Mouse (Mus musculus) liver, embryonic 14.5 days (tissue): Measurements from ENCODE around the gene Slc22a5. TPM values are rescaled to one million over a fixed set of nuclear protein-coding genes. Genes with fewer than 3 reads are reported as not detected.
"Not testable (repeated sequence)": the region's sequence is repeated elsewhere in the genome, so short reads cannot be mapped to it uniquely, and the experiment has no call there.

Experiments
- ATAC-seq: fragments of 200-750 bp; cut with Nextera tagmentation; 2 replicates; pipeline ENCODE4 v1.8.0; 2017; ENCODE audit warnings: moderate number of reproducible peaks, mild to moderate bottlenecking, moderate library complexity; ENCODE audit not compliant: insufficient read depth
- DNase-seq, 3 experiments: peaks; one replicate each; pipeline ENCODE4 v3.0.0-alpha.2; 2012 to 2013; ENCODE audit warnings: low read depth in 3 of 3, low spot score in 3 of 3
- H3K27ac ChIP-seq: fragments of 300-500 bp; sonication (generic); 2 replicates; pipeline ENCODE4 v1.5.1; 2014; ENCODE audit warnings: moderate library complexity, mild to moderate bottlenecking, control low read depth, inconsistent platforms
- H3K27me3 ChIP-seq: fragments of 300-500 bp; sonication (generic); 2 replicates; pipeline ENCODE4 v1.6.1; 2014; ENCODE audit warnings: mild to moderate bottlenecking, low read length, moderate library complexity; ENCODE audit not compliant: control insufficient read depth, insufficient read depth
- H3K36me3 ChIP-seq: fragments of 300-500 bp; sonication (generic); replicated peaks from 2 replicates; pipeline ENCODE4 v1.6.1; 2014; ENCODE audit warnings: low read depth; ENCODE audit not compliant: control insufficient read depth, insufficient read depth
- H3K4me1 ChIP-seq, 2 experiments: fragments of 200-500 bp in 1 of 2; fragments of 300-500 bp in 1 of 2; sonication (generic) in 1 of 2; replicated peaks; 2 replicates each; pipeline ENCODE4 v1.6.1; 2012 to 2014; ENCODE audit warnings: antibody characterized with exemption in 1 of 2, inconsistent platforms in 1 of 2, low read length in 1 of 2; ENCODE audit not compliant: control insufficient read depth in 2 of 2, insufficient read depth in 2 of 2
- H3K4me2 ChIP-seq: fragments of 300-500 bp; sonication (generic); 2 replicates; pipeline ENCODE4 v1.6.1; 2014; ENCODE audit warnings: low read depth, mild to moderate bottlenecking, control low read depth, moderate library complexity
- H3K4me3 ChIP-seq, 2 experiments: fragments of 200-500 bp in 1 of 2; fragments of 300-500 bp in 1 of 2; sonication (generic) in 1 of 2; 2 replicates each; pipeline ENCODE4 v1.5.1; 2012 to 2014; ENCODE audit warnings: low read depth in 2 of 2, low read length in 2 of 2, mild to moderate bottlenecking in 2 of 2, control low read depth in 1 of 2, inconsistent platforms in 1 of 2, moderate library complexity in 1 of 2; ENCODE audit not compliant: insufficient read depth in 1 of 2
- H3K9ac ChIP-seq: fragments of 300-500 bp; sonication (generic); replicated peaks from 2 replicates; pipeline ENCODE4 v1.6.1; 2014; ENCODE audit warnings: mild to moderate bottlenecking, control low read depth, moderate library complexity
- H3K9me3 ChIP-seq: fragments of 300-500 bp; sonication (generic); 2 replicates; pipeline ENCODE4 v1.6.1; 2016; ENCODE audit warnings: low read length, mixed read lengths; ENCODE audit not compliant: control insufficient read depth
- CTCF ChIP-seq: IDR thresholded peaks from 2 replicates; pipeline ENCODE4 v1.5.1; 2016; ENCODE audit warnings: antibody characterized with exemption, low read depth, control low read depth
- EP300 ChIP-seq: IDR thresholded peaks from 2 replicates; pipeline ENCODE4 v1.6.1; 2016; ENCODE audit warnings: antibody characterized with exemption, low read depth
- WGBS: fragments of 180-500 bp; shearing (Covaris S2); extraction: QIAGEN DNeasy Blood & Tissue Kit; methylation state at CpG from one replicate; pipeline ENCODE4 v1.1.7; 2014; ENCODE audit not compliant: insufficient replicate concordance; 5-methylcytosine and 5-hydroxymethylcytosine counted together
- polyA plus RNA-seq, 2 experiments: library from polyadenylated mRNA; depleted of rRNA in 1 of 2; stranded (reverse) in 1 of 2; unstranded in 1 of 2; fragments of >200 nt; fragmentation: Nextera tagmentation in 1 of 2; extraction: Ambion mirVana in 1 of 2; gene quantifications; 2 replicates each; pipeline versions ENCODE4 v1.2.1 to v1.2.3; 2012 to 2014

The Slc22a5 gene
- polyA plus RNA-seq (2012; rRNA removed) (1.5 and 1.7 TPM in 2 replicates), polyA plus RNA-seq (2014; fragmentation: Nextera tagmentation; extraction: Ambion mirVana) (1.9 and 2.6 TPM in 2 replicates)

- Histone ChIP-seq H3K9me3 (no peaks in the 10 kb centered on the region), H3K36me3 (no peaks in the 10 kb centered on the region), H3K4me3 (peak within 1 kb of the TSS; percentile 53 to 61), H3K4me2 (peak within 1 kb of the TSS; percentile 82), H3K27ac (peak within 1 kb of the TSS; percentile 71), H3K27me3 (no peaks in the 10 kb centered on the region), H3K4me1 (peaks cover 7 to 12% of the 10 kb centered on the region in 2 experiments), H3K9ac (peak within 1 kb of the TSS; percentile 49)
- WGBS: 4% methylated on average over 57 of the region's 63 CpGs
- ATAC-seq: peak; percentile 97
- TF ChIP-seq EP300 (no peak), CTCF (0 out of 2 replicates have a peak, but pooled peaks have one; percentile 13)
- peak; percentile 98 to 99 (median 98) for DNase-seq
These were observed at the start of gene Slc22a5 for GRCm38 (mm10) chr11:53891505-53892451. Slc22a5 (minus strand) TSS chr11:53891660.

GRCm38 (mm10) chr11:53931944-53932318 lies 40.5 kb upstream of the Slc22a5 start:
- 53% methylated on average over 4 of the region's 4 CpGs for WGBS
- H3K4me1 ChIP-seq, H3K9me3 ChIP-seq, H3K4me3 ChIP-seq, H3K4me2 ChIP-seq, H3K36me3 ChIP-seq, DNase-seq, H3K27me3 ChIP-seq, ATAC-seq, H3K27ac ChIP-seq, H3K9ac ChIP-seq: not testable (repeated sequence)

GRCm38 (mm10) chr11:53931091-53931943 lies 39.9 kb upstream of the Slc22a5 start:
- Histone ChIP-seq H3K9ac (no peak overlapping the region), H3K27ac (no peak overlapping the region), H3K4me2 (no peak overlapping the region), H3K27me3 (no peaks in the 10 kb centered on the region), H3K9me3 (no peaks in the 10 kb centered on the region), H3K4me3 (no peak overlapping the region), H3K4me1 (no peaks in the 10 kb centered on the region), H3K36me3 (no peaks in the 10 kb centered on the region)
- TF ChIP-seq EP300 (no peak), CTCF (peak; percentile 80)
- 25% methylated on average over 17 of the region's 17 CpGs for WGBS
- ATAC-seq (no peak), DNase-seq (peak; percentile 10 to 28 (median 19))

GRCm38 (mm10) chr11:53929741-53930140 lies 38.3 kb upstream of the Slc22a5 start:
- H3K9me3 ChIP-seq: no peaks in the 10 kb centered on the region
- DNase-seq: no peak
- 53% methylated on average over 3 of the region's 3 CpGs for WGBS

More at GRCm38 (mm10) chr11:53929741-53930140, 38.3 kb upstream of the Slc22a5 start:
- Histone ChIP-seq H3K4me1 (no peaks in the 10 kb centered on the region), H3K4me3 (no peak overlapping the region), H3K36me3 (no peaks in the 10 kb centered on the region), H3K4me2 (no peak overlapping the region), H3K9ac (no peak overlapping the region), H3K27me3 (no peaks in the 10 kb centered on the region), H3K27ac (no peak overlapping the region)
- no peak for ATAC-seq
- TF ChIP-seq CTCF (no peak), EP300 (no peak)
